Mouse (Mus musculus): Measurements from ENCODE around the gene Zfp148. TPM values are rescaled to one million over a fixed set of nuclear protein-coding genes. Genes with fewer than 3 reads are reported as not detected.
"Not testable (repeated sequence)": the region's sequence is repeated elsewhere in the genome, so short reads cannot be mapped to it uniquely, and the experiment has no call there.

The Zfp148 gene
- polyA plus RNA-seq (2015; fragmentation: Nextera tagmentation; extraction: Ambion mirVana) = 52.5 and 57.2 TPM in 2 replicates

GRCm38 (mm10) chr16:33379944-33380881 lies at the start of gene Zfp148:
Zfp148 (plus strand) TSS chr16:33380836.
- Histone ChIP-seq H3K4me1 (replicated peaks; ENCODE audit: control insufficient read depth, insufficient read depth, low read length) (peaks cover 15% of the 10 kb centered on the region; the same call in 1 of the 2 replicates), H3K4me3 (ENCODE audit: low read length) (peak within 1 kb of the TSS; percentile 92), H3K4me2 (ENCODE audit: low read depth, low read length) (peak within 1 kb of the TSS; percentile 83), H3K9ac (ENCODE audit: low read length) (peak within 1 kb of the TSS; percentile 98), H3K27ac (ENCODE audit: low read length) (peak within 1 kb of the TSS; percentile 94)
- H3K9me3 ChIP-seq (ENCODE audit: control insufficient read depth, low read length); H3K36me3 ChIP-seq (ENCODE audit: control insufficient read depth, insufficient read depth, low read length); H3K27me3 ChIP-seq (ENCODE audit: control insufficient read depth, insufficient read depth, low read depth, low read length): not testable (repeated sequence)
- ATAC-seq (ENCODE audit: low read depth) = peak; percentile 94
- 2% methylated on average over 50 of the region's 50 CpGs for WGBS

DNA sequence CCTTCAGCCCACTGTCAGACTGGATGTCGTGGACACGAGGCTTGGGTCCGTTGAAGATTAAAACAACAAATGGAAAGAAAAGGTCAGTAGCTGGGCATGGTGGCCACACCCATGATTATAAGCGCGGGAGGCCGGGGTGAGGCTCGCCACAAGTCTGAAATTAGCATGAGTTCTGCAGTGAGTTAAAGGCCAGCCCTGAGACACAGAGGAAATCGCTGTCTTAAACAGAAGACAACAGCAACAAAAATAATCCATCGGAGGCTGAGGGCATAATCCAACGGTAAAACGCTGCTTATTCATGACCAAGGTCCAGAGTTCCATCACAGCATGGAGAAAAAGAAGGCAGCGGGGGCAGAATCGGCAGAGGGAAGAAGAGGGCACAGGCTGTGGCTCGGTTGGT lies 47.6 kb upstream of the Zfp148 start:
- 67% methylated on average over 14 of the region's 14 CpGs for WGBS
- ATAC-seq (ENCODE audit: low read depth) = no peak
- no peak overlapping the region for H3K4me2 ChIP-seq (ENCODE audit: low read depth, low read length)

GRCm38 (mm10) chr16:33337177-33337576 lies 43.5 kb upstream of the Zfp148 start:
- no peak overlapping the region for H3K27ac ChIP-seq (ENCODE audit: low read length)

More for the DNA sequence above, 47.6 kb upstream of the Zfp148 start:
- Histone ChIP-seq H3K36me3 (ENCODE audit: control insufficient read depth, insufficient read depth, low read length) (no peaks in the 10 kb centered on the region), H3K4me3 (ENCODE audit: low read length) (no peak overlapping the region), H3K4me1 (replicated peaks; ENCODE audit: control insufficient read depth, insufficient read depth, low read length) (no peaks in the 10 kb centered on the region), H3K9me3 (ENCODE audit: control insufficient read depth, low read length) (no peaks in the 10 kb centered on the region), H3K9ac (ENCODE audit: low read length) (no peak overlapping the region), H3K27me3 (ENCODE audit: control insufficient read depth, insufficient read depth, low read depth, low read length) (no peaks in the 10 kb centered on the region), H3K27ac (ENCODE audit: low read length) (no peak overlapping the region)

GRCm38 (mm10) chr16:33337681-33338080 lies 43.0 kb upstream of the Zfp148 start:
- Histone ChIP-seq H3K27ac (ENCODE audit: low read length) (no peak overlapping the region), H3K27me3 (ENCODE audit: control insufficient read depth, insufficient read depth, low read depth, low read length) (no peaks in the 10 kb centered on the region), H3K4me2 (ENCODE audit: low read depth, low read length) (peak overlapping the region; percentile 45), H3K9me3 (ENCODE audit: control insufficient read depth, low read length) (no peaks in the 10 kb centered on the region), H3K4me1 (replicated peaks; ENCODE audit: control insufficient read depth, insufficient read depth, low read length) (peaks cover 1% of the 10 kb centered on the region; the same call in 1 of the 2 replicates), H3K9ac (ENCODE audit: low read length) (0 out of 2 replicates have a peak overlapping the region, but pooled peaks have one; percentile 27), H3K4me3 (ENCODE audit: low read length) (peak overlapping the region; percentile 17), H3K36me3 (ENCODE audit: control insufficient read depth, insufficient read depth, low read length) (no peaks in the 10 kb centered on the region)
- 62% methylated on average over 10 of the region's 10 CpGs for WGBS
- no peak for ATAC-seq (ENCODE audit: low read depth)

More at GRCm38 (mm10) chr16:33337177-33337576, 43.5 kb upstream of the Zfp148 start:
- WGBS = 6% methylated on average over 8 of the region's 8 CpGs
- Histone ChIP-seq H3K4me3 (ENCODE audit: low read length) (peak overlapping the region; percentile 17), H3K4me1 (replicated peaks; ENCODE audit: control insufficient read depth, insufficient read depth, low read length) (no peaks in the 10 kb centered on the region), H3K9me3 (ENCODE audit: control insufficient read depth, low read length) (no peaks in the 10 kb centered on the region), H3K36me3 (ENCODE audit: control insufficient read depth, insufficient read depth, low read length) (no peaks in the 10 kb centered on the region), H3K4me2 (ENCODE audit: low read depth, low read length) (peak overlapping the region; percentile 45), H3K9ac (ENCODE audit: low read length) (0 out of 2 replicates have a peak overlapping the region, but pooled peaks have one; percentile 27), H3K27me3 (ENCODE audit: control insufficient read depth, insufficient read depth, low read depth, low read length) (no peaks in the 10 kb centered on the region)
- ATAC-seq (ENCODE audit: low read depth) = peak; percentile 82

DNA sequence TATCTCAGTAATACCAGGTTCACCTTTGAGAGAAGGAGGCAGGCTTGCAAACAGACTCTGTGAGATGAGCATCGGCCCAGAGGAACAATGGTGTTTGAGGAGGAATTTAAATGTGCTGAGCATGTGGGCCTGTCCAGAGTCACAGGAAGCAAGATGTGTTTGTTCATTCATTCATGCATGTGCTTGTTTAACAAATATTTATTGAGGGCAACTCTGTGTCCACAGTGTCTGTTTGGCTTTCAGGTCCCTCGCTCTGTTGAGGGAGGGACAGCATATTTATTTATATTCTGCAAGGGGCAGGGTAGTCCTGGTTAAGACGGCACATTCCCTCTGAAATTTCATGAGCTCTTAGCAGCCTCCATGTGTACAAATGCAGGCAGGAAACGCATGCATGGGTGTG lies 42.1 kb upstream of the Zfp148 start:
- WGBS = 31% methylated on average over 4 of the region's 4 CpGs
- no peak overlapping the region for H3K27ac ChIP-seq (ENCODE audit: low read length)
- H3K4me1 ChIP-seq (replicated peaks; ENCODE audit: control insufficient read depth, insufficient read depth, low read length) = peaks cover 6% of the 10 kb centered on the region; the same call in 1 of the 2 replicates
- no peaks in the 10 kb centered on the region for H3K9me3 ChIP-seq (ENCODE audit: control insufficient read depth, low read length)
- H3K4me2 ChIP-seq (ENCODE audit: low read depth, low read length) = no peak overlapping the region
- no peak overlapping the region for H3K4me3 ChIP-seq (ENCODE audit: low read length)
- H3K9ac ChIP-seq (ENCODE audit: low read length) = no peak overlapping the region
- no peaks in the 10 kb centered on the region for H3K36me3 ChIP-seq (ENCODE audit: control insufficient read depth, insufficient read depth, low read length)
- no peaks in the 10 kb centered on the region for H3K27me3 ChIP-seq (ENCODE audit: control insufficient read depth, insufficient read depth, low read depth, low read length)
- no peak for ATAC-seq (ENCODE audit: low read depth)

DNA sequence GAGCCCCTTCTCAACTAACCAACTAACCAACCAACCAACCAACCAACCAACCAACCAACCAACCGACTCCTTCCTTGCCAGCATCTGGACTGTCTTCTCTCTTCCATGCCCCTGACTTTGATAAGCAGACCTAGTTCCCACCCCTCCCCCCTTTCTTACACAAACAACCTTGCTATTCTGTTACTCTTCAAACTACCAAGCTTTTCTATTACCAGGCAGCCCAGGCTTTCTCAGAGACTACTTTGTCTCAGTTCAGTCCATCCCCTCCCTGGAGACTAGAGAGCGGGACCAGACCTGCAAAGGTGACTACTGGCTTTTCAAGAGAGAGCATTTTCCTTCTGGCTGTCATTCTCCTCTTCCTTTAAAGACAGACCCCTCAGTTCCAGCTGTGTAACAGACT lies 41.2 kb upstream of the Zfp148 start:
- 77% methylated on average over 2 of the region's 2 CpGs for WGBS
- Histone ChIP-seq H3K36me3 (ENCODE audit: control insufficient read depth, insufficient read depth, low read length) (no peaks in the 10 kb centered on the region), H3K4me3 (ENCODE audit: low read length) (no peak overlapping the region), H3K9ac (ENCODE audit: low read length) (no peak overlapping the region), H3K4me2 (ENCODE audit: low read depth, low read length) (no peak overlapping the region), H3K27ac (ENCODE audit: low read length) (no peak overlapping the region), H3K9me3 (ENCODE audit: control insufficient read depth, low read length) (no peaks in the 10 kb centered on the region), H3K27me3 (ENCODE audit: control insufficient read depth, insufficient read depth, low read depth, low read length) (no peaks in the 10 kb centered on the region), H3K4me1 (replicated peaks; ENCODE audit: control insufficient read depth, insufficient read depth, low read length) (peaks cover 6% of the 10 kb centered on the region; the same call in 1 of the 2 replicates)
- no peak for ATAC-seq (ENCODE audit: low read depth)

GRCm38 (mm10) chr16:33342356-33342755 lies 38.3 kb upstream of the Zfp148 start:
- H3K9ac ChIP-seq (ENCODE audit: low read length) = no peak overlapping the region
- peak; percentile 32; the same call in 1 of the 2 replicates for ATAC-seq (ENCODE audit: low read depth)
- H3K4me1 ChIP-seq (replicated peaks; ENCODE audit: control insufficient read depth, insufficient read depth, low read length) = peaks cover 8% of the 10 kb centered on the region
- H3K36me3 ChIP-seq (ENCODE audit: control insufficient read depth, insufficient read depth, low read length) = no peaks in the 10 kb centered on the region
- no peak overlapping the region for H3K27ac ChIP-seq (ENCODE audit: low read length)
- no peaks in the 10 kb centered on the region for H3K9me3 ChIP-seq (ENCODE audit: control insufficient read depth, low read length)
- 39% methylated on average over 1 of the region's 1 CpGs for WGBS
- no peak overlapping the region for H3K4me3 ChIP-seq (ENCODE audit: low read length)
- no peaks in the 10 kb centered on the region for H3K27me3 ChIP-seq (ENCODE audit: control insufficient read depth, insufficient read depth, low read depth, low read length)
- no peak overlapping the region for H3K4me2 ChIP-seq (ENCODE audit: low read depth, low read length)

GRCm38 (mm10) chr16:33343106-33343505 lies 37.5 kb upstream of the Zfp148 start:
- H3K4me2 ChIP-seq (ENCODE audit: low read depth, low read length) = no peak overlapping the region
- peaks cover 8% of the 10 kb centered on the region for H3K4me1 ChIP-seq (replicated peaks; ENCODE audit: control insufficient read depth, insufficient read depth, low read length)
- no peak overlapping the region for H3K27ac ChIP-seq (ENCODE audit: low read length)
- 69% methylated on average over 5 of the region's 5 CpGs for WGBS
- peak; percentile 30; the same call in 1 of the 2 replicates for ATAC-seq (ENCODE audit: low read depth)
- no peak overlapping the region for H3K9ac ChIP-seq (ENCODE audit: low read length)
- H3K9me3 ChIP-seq (ENCODE audit: control insufficient read depth, low read length) = no peaks in the 10 kb centered on the region
- H3K36me3 ChIP-seq (ENCODE audit: control insufficient read depth, insufficient read depth, low read length) = no peaks in the 10 kb centered on the region
- H3K4me3 ChIP-seq (ENCODE audit: low read length) = no peak overlapping the region
- no peaks in the 10 kb centered on the region for H3K27me3 ChIP-seq (ENCODE audit: control insufficient read depth, insufficient read depth, low read depth, low read length)

DNA sequence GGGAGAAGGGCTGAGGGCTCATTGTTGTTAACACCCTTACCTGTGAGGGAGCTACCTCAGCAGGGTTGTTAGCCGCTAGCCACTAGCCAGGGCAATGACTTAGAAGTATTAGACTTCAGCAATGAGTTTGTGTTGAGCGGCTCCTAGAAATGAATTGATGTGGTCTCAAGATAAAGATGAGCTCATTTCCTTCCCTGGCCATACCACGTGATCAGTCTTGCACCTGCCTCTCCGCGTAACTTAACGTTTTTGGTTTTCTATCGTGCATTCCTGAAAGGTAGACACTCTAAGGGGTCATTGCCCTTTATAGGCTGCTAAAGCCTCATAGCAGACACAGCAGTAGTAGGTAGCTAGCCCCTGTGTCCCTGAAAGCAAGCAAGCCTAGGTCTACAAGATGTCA lies 37.0 kb upstream of the Zfp148 start:
- no peak for ATAC-seq (ENCODE audit: low read depth)
- 70% methylated on average over 7 of the region's 7 CpGs for WGBS
- H3K27ac ChIP-seq (ENCODE audit: low read length) = no peak overlapping the region

More for the DNA sequence above, 37.0 kb upstream of the Zfp148 start:
- peaks cover 8% of the 10 kb centered on the region for H3K4me1 ChIP-seq (replicated peaks; ENCODE audit: control insufficient read depth, insufficient read depth, low read length)
- H3K4me2 ChIP-seq (ENCODE audit: low read depth, low read length) = no peak overlapping the region
- H3K27me3 ChIP-seq (ENCODE audit: control insufficient read depth, insufficient read depth, low read depth, low read length) = no peaks in the 10 kb centered on the region
- no peak overlapping the region for H3K4me3 ChIP-seq (ENCODE audit: low read length)
- no peaks in the 10 kb centered on the region for H3K9me3 ChIP-seq (ENCODE audit: control insufficient read depth, low read length)
- no peak overlapping the region for H3K9ac ChIP-seq (ENCODE audit: low read length)
- H3K36me3 ChIP-seq (ENCODE audit: control insufficient read depth, insufficient read depth, low read length) = no peaks in the 10 kb centered on the region

Data from lung, embryonic 16.5 days (tissue).